Mouse (Mus musculus): Measurements from ENCODE around the gene Zfhx3.
A peak's percentile ranks its signal among the peaks of the same experiment; 100 is the strongest.

Zfhx3 gene

DNA sequence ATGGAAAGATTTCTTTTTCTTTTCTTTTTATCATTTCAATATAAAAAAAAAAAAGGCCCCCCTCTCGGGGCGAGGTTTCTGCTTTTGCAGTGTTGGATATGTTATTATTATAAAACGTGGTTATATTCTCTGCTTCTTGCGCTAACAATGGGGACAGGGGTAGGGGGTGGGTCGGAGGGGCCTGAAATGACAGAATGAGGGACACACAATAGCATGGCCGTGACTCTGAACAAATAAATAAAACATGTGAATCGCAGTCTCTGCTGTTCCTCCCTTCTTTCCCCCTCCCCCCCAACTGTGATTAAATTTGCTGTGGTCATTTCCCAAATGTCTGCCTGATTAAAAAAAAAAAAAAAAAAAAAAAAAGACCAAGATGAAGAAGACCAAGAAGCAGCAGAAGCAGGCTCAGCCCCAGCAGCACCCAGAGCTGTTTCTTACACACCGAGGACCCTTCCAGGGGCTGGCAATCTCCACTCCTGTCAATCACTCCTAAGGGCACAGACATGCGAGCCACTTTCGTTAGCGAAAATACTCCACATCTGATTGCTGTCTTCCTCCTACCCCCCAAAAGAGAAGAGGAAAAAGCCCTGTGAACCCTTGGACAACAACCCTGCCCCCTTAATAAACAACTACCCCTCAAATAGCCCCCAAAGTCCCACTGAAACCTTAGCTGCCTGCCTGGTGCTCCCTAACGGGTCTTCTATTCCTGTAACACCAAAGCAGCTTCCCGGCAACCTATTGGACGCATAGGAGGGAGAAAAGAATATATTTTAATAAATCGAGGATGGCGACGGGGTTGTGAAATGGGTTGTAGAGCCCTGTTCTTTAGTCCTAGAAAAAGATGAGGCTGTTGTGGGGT is 302.4 kb downstream of the Zfhx3 start:
- no peak for DNase-seq

DNA sequence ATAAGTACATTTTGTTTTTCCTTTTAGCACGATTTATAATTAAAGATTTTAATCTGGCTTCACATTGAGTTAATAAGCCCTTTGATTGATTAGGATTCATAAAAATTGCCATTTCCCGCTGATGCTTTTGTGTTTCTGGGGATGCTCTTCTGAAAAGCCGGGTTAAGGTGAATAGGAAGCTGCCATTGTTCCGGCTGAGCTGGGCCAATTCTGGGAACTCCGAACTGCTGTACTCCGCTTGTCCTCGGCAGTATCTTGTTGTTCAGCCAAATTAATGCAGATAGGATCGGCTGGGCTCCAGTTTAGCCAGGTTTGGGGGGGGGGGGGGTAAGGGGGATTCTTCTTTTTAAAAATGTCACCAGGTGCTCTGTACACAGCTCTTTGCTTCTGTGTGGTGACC is 303.1 kb downstream of the Zfhx3 start:
- no peak for DNase-seq

DNA sequence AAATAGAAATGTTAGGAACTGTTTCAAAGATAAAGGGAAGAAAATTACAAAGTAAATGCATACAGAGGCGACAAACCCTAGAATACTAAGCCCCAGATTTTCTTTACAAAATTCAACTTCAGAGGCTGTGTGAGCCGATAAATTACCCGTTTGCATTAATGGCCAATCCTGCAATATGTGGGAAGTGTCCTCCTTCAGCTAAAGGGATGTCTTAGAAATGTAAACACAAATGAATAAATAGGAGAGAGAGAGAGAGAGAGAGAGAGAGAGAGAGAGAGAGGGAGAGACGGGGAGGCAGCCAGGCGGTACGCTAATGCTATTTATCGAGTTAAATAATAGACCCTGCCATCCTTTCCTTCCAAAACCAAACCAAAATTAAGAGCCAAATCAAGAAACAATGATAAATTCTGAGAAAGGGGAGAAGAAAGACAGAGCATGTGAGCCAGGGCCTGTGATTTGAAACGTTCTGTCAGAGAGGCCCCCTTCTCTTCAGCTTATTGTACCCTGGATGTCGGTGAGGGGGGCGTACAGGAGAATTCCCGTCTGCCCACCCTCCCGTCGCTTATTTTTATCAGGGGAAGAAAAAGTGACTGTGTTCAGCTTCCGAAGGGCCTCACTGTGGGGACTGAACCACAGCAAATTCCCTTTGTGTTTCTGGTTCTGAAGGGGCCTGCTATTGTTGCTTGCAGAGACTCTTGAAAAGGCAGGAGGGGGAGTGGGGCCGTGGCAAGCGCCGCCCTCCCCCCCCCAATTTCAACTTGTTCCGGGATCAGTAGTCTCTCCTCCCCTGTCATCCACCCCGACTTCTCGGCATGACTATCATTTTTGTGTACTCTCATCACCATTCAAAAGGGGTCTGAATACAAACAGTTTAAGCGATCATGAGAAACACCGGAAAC is 303.8 kb downstream of the Zfhx3 start:
- DNase-seq, result no peak

DNA sequence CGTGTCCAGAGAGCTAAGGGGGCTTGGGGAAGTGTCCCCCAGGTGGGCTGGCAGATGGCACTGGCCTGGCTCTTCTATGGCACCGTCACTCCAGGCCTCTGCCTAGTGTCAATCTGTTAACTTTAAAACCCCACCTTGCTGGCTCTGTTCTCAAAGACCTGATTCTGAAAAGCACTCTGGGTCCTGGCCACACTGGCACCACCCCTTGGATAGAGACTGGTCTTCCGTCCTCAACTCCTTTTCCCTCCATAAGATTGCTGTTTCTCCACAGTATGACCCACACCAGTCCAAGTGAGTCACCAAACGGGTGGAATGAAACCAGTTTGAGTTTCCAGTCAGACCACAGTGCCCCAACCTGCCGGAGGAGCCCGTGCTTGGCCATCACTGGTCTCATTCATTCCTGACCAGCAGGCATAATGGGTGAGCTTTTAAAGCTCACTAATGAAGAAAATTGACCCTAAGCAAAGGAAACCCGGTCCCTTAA is 304.5 kb downstream of the Zfhx3 start:
- DNase-seq, result no peak

DNA sequence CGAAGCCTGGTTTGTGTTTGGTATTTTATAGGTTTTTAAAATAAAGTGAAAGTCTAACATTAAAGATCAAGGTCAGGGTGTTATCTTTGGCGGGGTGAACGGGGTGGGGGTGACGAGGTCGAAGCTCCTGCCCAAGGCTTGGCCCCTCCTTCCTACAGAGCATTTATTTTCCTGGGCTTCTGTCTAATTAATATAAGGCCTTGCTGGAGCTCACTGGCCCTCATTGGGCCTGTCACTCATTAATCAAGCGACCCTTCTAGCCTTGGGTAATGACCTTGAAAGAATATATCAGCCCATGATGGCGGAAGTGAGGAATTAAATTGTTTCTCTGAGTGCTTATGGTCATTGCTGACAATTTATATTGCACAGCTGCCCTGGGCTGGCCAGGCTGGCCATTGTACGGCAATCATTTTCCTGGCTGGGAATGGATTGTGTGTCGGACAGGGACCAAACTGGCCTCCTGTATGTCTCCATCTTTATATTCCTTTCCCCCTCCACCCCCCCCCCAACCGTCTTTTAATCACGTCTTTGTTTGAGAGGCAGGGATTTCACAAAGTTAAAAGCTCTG is 322.2 kb downstream of the Zfhx3 start:
- no peak for DNase-seq

DNA sequence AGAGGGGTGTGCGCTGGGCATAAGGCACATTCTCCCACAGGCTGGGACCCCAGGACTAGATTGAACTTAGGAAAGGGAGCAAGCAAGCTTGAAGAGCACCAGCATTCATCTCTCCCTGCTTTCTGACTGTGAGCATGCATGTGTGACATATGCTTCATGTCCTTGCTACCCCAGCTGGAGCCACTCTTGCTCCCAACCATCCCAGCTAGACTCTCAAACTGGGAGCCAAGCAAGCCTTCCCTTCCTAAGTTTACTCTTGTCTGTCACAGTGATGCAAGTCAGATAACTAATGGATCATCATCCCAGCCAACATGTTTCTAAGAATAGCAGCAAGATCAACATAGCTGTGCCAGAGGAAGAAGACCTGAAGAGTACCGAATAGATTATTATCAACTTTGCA is 335.5 kb downstream of the Zfhx3 start:
- no peak for DNase-seq

DNA sequence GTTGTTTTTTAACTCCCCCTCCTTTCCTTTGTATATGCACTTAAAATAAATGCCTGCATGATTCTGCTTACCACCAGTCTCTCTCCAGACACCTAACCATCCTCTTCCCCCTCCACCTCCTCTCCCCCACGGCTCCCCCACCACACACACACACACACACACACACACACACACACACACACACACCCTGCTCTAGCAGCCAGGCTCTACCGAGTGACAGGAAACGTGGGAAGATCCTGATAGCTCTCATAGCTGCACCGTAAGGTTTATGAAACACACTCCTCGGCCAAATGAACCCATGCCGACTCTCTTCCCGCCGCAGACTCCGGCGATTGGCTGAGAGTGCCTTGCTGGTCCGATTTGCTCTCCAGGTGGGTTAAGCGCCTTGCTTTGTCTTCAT is 339.5 kb downstream of the Zfhx3 start:
- DNase-seq, result no peak

DNA sequence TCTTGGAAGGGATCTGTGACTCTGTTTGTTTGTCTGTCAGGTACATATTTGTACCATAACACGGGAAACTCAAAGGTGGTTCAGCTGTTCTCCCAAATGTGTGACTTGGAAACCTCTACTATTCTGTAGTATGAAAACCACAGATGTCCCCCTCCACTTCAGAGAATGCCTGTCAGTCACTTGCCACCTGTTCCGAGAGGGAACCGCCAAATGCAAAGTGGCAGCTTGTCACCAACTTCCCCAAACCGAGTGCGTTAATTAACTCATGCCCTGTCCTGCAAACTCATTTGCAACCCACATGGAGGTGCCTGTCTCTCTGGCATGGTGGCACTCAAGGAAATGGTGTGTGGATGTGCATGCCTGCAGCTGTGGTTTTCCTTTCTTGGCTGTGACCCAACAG is 343.7 kb downstream of the Zfhx3 start:
- no peak for DNase-seq

DNA sequence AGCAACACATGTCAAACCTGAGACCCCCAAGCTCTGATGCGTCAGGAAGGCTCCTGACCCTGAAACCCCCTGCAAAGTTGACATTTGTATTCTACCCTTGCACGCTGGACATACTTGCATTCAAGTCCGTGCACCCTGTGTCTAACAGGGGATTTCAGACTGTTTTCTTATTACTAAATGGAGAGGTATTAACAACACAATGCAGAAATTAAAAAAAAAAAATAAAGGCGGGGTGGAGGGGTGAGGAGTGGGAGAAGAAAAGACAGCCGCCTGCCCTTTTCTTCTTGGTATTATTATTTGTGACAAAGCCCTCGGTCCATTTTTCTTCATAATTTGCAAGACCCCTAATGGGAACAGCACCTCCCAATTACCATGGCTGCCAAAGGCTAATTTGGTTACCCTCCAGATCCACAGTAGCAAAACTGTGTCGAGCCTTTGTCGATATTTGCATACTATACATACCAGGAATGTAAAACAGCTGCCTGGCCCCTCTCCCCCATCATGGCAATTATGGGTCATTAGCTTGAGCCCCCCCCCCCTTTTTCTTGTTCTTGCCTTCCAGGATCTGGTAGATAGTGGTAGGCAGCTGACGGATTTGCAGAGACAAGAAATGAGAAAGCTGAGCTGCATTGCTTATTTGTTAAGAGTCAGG is 358.6 kb downstream of the Zfhx3 start:
- no peak for DNase-seq

DNA sequence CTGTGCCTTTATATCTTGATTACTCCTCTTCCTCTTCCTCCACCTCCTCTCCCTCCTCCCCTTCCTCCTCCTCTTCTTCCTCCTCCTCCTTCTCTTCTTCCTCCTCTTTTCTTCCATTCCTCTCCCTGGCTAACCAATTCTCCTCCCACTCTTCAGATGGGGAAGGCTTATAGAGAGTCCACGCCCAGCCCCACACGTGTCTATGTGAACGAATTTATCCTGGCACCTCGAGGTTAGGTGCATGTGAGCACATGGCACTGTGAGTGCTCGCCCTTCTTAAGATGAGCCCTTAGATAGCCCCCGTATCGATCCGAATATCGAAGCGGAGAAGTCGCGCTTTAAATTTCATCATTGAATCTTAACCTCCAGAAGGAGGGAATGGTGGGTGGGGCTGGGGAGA is 359.2 kb downstream of the Zfhx3 start:
- DNase-seq, result no peak

DNA sequence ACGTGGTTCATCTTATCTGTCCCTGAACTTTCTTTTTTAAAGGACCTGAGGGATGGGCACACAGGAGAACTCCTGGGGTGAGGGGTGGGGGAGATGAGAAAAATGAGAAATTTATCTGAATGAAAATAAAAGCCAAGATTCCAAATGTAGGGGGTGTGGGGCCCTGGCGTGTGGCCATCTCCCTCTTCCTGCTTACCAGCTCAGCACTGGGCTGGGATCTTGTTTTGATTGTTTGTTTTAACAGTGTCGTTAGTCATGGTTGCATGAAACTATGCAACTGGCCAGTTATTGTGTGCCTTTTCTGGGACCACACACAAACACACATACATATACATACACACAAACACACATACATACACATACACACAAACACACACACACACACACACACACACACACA is 362.9 kb downstream of the Zfhx3 start:
- no peak for DNase-seq

DNA sequence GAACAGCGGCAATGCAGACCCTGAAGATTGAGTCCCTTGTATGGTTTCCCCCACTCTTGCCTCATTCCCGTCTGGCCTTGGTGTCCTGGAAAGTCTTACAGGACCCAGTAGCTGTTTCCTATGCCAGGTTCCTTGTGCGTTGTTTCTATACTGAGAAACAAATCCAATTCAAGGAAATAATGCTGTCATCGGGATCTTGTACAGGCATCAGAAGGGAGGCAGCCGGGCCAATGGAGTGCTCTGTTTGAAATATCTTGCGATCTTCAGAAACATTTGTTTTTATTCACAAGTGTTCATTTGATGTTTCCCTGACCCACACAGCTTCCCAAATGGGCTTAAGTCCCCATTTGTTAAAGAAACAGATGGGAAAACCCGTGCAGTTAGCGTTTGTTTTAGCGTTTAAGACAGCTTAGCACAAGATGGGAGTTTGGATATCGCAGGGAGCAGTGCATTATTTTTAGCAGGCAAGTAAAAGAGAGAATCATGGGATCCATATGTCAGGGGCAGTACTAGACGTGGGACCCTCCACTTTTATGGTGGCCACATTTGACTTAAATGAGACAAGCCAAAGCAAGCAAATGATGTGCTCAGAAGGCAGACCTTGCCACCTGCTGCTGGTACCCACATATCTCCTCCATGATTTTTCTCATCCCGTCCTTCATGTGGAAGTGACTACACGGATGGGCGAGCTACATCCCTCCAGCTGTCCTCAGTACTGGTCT is 367.2 kb downstream of the Zfhx3 start:
- no peak for DNase-seq

DNA sequence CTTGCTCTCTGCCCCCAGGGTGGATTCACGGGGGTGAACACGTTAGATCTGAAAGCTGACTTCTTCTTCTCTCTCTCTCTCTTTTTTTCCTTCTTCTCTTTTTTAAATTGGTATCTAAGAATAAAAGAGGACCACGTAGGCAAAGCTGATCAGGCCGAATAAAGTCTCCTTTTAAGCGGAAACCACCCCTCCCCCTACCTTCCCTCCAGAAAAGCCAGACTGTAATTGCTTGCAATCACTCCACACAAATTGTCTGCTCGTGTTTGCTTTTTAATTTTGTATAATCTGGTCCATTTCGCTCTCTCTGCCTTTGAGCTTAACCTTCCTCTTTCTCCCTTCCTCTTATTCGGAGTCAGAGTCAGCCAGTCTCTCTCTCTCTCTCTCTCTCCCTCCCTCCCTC is 372.6 kb downstream of the Zfhx3 start:
- DNase-seq, result no peak

DNA sequence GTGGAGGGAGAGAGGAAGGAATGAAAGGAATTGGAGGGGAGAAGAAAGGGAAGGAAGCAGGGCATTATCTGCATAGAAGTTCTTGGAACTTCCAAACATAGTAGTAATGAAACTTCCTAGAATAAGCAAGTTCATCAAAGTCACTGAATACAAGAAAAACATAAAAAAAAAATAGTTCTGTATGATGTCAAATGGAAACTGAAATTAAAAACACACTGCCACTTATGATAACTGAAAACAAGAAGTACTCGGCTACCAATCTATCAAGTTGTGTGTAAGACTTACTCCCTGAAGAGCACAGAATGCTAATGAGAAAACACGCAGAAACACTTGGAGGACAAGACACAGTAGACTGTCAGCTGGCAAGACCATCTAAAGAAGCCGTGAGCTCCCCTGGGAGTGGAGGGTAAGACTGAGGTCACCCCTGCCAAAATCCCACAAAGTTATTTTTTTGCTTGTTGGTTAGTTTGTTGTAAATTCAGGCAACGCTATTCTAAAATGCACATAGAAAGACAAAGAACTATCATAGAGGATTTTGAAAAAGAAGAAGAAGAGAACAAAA is 375.2 kb downstream of the Zfhx3 start:
- DNase-seq, result no peak

DNA sequence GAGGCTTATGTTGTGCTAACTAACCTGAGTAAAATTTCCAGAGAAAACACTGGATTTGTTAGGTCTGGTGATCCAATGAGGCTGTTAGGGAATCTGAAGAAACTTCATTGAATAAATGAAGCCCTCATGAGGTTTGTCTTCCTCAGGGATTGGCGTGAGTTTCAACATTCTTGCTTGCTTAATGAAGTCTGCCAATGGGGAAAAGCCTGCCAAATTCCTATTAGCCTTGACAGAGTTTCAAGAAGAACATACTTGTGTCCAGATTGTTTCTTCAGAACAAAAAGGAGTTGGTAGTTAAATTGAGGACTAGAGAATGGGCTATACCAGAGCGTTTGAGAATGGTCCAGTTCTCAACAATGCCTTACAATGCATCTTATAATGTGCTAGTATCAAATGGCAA is 385.3 kb downstream of the Zfhx3 start:
- DNase-seq, result peak in 1 of 2 experiments; percentile 16

DNA sequence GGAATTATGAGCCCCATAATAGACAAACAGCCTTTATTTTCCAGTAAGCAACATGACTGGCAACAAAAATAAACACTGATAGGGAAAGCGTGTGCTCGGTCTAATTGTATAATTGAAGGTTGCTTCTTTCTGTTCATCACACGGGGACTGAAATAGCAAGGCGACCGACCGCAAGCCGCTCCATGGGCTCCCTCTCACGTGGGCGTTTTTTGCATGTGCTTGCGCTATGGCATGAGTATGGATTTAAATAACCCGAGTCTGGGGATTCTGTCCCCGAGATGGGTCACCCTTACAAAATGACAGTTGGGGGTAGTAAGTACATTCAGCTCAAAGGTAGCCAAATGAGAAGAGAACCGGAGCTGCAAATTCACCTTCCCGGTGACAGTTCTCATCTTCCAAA is 405.9 kb downstream of the Zfhx3 start:
- no peak for DNase-seq

DNA sequence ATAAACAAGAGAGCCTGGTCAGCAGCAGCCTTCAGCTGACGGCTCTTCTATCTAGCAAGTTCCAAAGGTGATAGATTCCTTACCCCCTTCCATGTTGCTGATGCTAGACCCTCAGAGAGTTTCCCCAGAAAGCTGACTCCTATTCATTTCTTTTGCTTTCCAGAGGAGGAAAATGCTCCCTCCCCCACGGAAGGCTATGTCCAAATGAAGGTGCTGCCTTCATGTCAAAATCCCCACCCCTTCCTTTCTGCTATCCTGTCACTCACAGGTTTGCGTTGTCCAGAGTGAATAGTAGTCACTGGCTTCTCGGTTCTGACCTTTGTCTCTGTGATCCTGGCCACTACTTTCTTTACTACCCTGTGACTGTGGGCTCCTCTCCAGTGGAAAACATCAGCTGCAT is 406.3 kb downstream of the Zfhx3 start:
- DNase-seq, result no peak

DNA sequence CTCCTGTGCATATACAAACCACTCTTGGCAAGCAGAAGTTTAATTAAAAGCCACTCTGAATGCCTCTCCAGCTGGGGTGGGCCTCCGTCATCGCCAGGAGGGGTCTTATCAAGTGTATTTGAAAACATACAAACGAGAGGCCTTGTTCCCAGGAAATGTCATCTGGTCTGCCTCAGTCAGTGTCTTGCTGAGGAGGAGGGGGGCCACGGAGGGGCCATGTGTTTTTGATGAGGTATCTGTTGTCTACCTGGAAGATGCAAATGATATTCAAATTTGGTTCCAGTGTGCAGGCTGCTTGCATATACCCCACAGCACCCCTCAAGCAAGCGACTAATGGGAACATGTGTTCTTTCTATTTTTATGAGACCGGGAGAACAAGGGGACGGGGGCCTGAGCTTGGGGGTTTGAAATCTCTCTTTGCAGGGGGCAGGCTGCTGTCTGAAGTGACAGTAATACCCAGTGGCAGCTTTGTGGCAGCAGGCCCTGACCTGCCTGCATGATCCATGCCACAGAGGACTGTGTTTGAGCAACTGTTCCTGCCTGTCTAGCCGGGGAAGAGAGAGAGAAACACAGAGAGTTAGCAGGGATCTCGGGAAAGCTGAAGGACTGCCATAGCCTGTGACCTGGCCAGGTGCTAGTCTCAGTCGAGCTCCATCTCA is 412.8 kb downstream of the Zfhx3 start:
- DNase-seq, result no peak

DNA sequence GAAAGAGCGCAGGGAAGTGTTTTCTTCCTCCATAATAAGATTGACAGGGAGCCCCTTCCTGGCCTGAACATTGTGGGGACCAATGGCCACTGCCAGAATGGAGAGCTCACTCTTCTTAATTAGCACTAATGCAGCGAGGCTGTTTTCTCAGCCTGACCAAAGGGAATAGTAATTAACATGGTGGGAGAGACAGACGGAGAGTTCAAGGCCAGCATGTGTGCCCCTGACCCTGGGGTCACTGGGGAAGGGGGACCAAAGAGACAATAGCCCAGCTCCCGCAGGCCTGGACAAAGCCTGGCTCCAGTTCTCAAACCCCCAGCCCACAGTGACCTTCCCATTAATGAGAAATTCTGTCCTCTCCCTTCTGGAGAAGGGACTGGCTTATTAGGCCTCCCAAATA is 419.0 kb downstream of the Zfhx3 start:
- no peak for DNase-seq

DNA sequence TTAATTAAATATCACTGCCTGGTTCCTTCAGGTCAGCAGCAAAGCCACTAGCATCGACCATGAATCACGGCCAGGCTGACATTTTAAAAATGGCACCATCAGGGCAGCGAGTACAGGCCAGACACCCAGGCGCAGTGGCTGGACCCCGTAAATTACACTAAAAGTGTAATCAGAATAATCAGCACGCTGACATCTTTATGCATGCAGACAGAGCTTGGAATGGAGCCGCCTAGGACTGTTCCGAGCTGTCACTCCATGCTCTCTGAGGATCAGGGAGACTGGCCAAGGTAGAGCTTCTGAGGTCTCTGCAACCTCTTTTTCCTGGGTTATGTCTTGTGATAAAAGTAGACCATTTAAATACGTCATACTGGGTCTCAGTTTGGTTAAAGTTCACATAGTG is 420.0 kb downstream of the Zfhx3 start:
- no peak for DNase-seq

DNA sequence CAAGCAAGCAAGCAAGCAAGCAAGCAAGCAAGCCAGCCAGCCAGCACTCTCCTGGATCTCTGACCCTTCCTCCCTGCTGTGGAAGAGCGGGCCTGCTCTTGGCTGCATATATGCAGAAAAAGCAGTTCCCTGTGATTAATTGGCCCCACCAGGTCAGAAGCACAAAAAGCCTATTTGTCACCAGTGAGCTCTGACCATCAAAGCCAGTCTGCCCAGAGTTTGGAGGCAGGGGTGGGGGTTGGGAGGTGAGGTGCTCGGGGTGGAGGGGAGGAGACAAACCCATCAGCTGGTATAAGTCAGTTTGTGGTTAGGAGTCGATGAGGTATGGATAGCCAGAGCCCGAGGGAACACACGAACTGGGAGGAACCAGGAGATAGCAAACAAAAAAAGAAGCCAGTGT is 421.0 kb downstream of the Zfhx3 start:
- DNase-seq, result no peak

Data from lung, adult 18-20 months (tissue).